Mouse (Mus musculus): ENCODE data around the gene Cyp2u1. TPM values are rescaled to one million over a fixed set of nuclear protein-coding genes. Genes with fewer than 3 reads are reported as not detected.

Cyp2u1 gene
- total RNA-seq, 1 experiment from 2014 or later: not detected

GRCm38 (mm10) chr3:131265516-131265915, 37.5 kb downstream of the Cyp2u1 start:
- ATAC-seq (replicated peaks; ENCODE audit: insufficient number of reproducible peaks, low FRiP score, low TSS enrichment, poor library complexity, severe bottlenecking): no peak

DNA sequence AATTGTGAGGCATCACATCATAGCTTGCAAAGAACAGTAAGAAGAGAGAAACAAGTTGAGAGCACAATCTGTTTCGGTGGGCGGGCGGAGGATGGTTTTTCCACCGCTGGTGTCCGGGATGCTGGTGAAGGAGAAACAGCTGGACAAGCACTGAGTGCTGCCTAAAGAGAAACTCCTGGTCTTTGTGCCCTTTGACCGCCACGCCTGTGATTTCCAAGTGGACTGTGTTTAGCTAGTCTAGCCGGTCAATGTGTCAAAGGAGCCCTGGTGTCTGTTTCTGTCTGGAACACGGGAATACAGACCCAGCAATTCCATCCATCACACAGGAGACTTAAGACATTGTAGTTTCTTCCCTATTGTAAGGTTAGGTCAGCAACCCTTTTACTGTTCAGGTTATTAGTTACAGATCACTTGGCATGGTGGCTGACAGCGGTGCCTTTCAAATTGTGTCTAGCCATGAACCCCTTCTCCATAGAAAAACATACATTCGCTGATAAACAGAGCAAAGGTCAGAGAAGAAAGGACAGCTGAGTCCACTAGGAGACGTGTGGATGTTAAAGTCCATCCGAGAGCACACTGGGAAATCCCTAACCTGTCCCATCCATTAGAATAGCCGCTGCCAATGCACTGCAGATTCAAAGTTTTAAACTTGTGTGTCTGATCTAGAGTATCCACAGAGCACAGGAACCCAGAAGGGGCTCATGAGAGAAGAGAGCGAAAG, 39.1 kb downstream of the Cyp2u1 start:
- no peak for ATAC-seq (replicated peaks; ENCODE audit: insufficient number of reproducible peaks, low FRiP score, low TSS enrichment, poor library complexity, severe bottlenecking)

- ATAC-seq (replicated peaks; ENCODE audit: insufficient number of reproducible peaks, low FRiP score, low TSS enrichment, poor library complexity, severe bottlenecking): no peak
These were observed 42.6 kb downstream of the Cyp2u1 start for GRCm38 (mm10) chr3:131260418-131260817.

DNA sequence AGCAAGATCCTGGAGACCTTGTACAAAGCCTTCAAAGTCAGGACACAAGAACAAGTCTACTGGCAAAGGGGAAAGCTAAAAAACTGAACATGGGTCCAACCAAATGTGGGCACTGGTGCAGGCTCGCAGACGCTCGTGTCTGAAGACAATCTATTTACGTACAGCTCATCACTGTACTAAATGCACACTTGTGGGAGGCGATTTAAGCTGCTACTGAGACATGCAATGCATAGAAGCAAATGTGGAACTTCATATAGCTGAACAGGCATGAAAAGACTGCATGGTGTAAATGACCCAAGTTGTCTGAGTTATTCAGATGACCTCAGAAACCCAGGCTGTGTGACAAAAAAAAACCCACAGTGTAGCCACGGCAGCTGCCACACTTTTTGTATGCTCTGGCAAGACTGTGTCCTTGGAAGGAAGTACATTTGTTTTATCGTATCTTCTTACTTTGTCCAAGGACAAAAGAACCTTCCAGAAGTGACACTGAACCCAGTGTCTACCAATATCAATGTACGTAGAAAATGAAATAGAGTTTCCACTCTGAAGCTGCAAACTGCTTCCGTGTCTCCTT, 43.5 kb downstream of the Cyp2u1 start:
- no peak for ATAC-seq (replicated peaks; ENCODE audit: insufficient number of reproducible peaks, low FRiP score, low TSS enrichment, poor library complexity, severe bottlenecking)

- ATAC-seq (replicated peaks; ENCODE audit: insufficient number of reproducible peaks, low FRiP score, low TSS enrichment, poor library complexity, severe bottlenecking): no peak
These were observed 44.1 kb downstream of the Cyp2u1 start for GRCm38 (mm10) chr3:131258921-131259320.

DNA sequence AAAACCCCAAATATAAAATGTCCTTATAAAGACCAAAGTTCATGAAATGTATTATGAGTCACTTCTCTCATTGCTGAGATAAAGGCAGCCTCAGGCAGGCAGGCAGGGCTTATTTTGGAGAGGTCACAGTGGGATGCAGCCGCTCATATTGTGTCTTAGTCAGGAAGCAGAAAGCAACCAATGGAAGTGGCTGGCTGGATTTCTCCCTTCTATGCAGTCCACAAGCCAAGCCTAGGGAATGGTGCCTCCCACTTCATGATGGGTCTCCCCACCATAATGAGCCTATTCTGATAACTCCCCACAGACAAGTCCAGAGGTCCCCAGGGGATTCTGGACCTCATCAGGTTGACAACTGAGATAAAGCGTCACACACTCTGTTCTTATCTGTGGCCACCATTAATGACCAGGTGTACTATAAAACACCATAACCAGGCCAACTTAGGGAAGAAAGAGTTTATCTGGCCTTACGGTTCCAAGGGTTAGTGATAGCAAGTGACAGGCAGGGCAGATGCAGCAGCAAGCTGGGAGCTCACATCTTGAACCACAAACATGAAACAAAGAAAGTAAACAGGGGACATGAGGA, 47.5 kb downstream of the Cyp2u1 start:
- no peak for ATAC-seq (replicated peaks; ENCODE audit: insufficient number of reproducible peaks, low FRiP score, low TSS enrichment, poor library complexity, severe bottlenecking)

DNA sequence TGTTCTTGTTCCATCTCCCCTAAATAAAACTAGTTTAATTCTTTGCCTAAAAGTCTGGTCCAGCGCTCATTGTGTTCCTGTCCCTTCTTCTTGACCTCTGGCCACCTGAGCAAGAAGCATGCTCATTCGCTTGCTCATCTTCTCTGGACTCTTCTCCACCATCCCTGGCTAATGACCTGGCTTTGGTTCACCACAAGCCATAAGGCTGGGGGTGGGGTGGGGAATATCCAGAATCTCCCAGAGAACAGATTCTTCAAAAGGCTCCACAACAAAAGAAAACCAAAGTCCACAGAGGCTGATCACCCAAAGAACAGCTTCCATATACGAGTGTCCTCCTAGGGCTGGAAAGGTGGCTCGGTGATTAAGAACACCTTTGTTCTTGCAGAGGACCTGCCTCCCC, 48.0 kb downstream of the Cyp2u1 start:
- no peak for ATAC-seq (replicated peaks; ENCODE audit: insufficient number of reproducible peaks, low FRiP score, low TSS enrichment, poor library complexity, severe bottlenecking)

- no peak for ATAC-seq (replicated peaks; ENCODE audit: insufficient number of reproducible peaks, low FRiP score, low TSS enrichment, poor library complexity, severe bottlenecking)
These were observed 51.4 kb downstream of the Cyp2u1 start for GRCm38 (mm10) chr3:131251601-131252000.

DNA sequence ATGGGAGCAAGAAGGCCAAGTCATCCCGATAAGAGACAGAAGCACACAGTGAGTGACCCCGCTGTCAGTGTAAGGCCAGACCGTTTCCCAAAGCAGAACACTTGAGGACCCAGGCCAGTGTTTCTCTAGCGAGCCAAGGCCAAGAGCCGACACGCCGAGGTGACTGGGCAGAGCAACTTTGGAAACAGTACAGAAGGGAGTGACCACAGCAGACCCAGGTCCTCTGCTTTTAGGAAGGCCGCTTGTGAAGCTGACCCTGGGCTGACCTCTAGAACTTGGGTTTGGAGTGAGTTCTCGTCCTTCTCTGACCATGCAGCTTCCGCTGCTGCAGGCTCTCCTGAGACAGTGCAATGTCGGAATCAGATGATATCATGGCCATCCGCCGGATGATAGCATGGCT, 52.0 kb downstream of the Cyp2u1 start:
- no peak for ATAC-seq (replicated peaks; ENCODE audit: insufficient number of reproducible peaks, low FRiP score, low TSS enrichment, poor library complexity, severe bottlenecking)

GRCm38 (mm10) chr3:131250283-131250682, 52.7 kb downstream of the Cyp2u1 start:
- ATAC-seq (replicated peaks; ENCODE audit: insufficient number of reproducible peaks, low FRiP score, low TSS enrichment, poor library complexity, severe bottlenecking): no peak

DNA sequence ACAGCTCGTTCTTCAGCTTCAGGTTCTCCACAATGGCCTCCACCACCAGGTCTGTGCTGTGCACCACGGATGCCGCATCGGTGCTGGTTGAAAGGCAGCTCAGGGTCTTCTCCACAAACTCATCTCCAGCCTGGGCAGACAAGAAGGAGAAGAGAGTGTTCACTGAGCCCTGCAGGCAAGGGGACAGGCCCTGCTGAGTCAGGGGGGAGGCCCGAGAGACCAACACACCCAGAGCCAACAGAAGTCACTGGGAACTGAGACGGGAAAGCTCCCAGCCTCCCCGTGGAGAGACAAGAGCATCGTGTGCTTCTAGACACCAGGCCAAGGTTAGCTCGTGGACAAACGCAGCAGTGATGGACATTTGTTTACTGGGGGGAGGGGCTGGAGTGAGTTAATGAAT, 54.6 kb downstream of the Cyp2u1 start:
- no peak for ATAC-seq (replicated peaks; ENCODE audit: insufficient number of reproducible peaks, low FRiP score, low TSS enrichment, poor library complexity, severe bottlenecking)

DNA sequence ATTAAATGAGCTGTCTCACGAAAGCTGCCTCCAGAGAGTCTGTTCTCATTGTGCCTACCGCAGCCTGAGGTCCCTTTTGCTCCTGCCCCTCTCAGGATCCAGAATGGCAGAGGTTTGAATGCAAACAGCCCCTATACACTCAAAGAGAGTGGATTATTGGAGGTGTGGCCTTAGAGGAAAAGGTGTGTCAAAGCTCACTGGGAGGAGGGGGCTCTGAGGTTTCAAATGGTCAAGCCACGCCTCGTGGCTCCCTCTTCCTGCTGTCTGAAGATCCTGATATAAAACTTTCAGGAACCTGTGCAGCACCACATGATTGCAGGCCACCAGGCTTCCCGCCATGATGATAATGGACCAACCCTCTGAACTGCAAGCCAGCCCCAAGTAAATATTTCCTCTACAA, 55.2 kb downstream of the Cyp2u1 start:
- no peak for ATAC-seq (replicated peaks; ENCODE audit: insufficient number of reproducible peaks, low FRiP score, low TSS enrichment, poor library complexity, severe bottlenecking)

DNA sequence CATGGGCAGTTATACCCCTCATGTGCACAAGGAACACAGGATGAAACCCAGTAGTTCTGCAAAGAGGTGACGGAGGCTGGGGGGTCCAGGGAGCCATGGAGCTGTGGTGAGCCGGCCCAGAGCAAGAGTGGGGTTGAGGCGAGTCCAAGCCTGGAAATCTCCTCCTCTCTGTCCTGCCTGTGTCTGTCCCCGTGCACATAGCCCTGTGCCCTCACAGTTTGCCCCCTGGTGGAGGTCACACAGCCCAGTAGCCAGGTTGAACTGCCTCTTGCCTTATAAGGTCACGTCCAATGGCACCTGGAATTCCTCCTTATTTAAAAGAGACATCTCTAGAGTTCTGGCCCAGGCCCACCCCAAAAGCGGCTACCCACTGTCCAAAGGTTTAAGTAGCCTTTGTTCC, 55.6 kb downstream of the Cyp2u1 start:
- no peak for ATAC-seq (replicated peaks; ENCODE audit: insufficient number of reproducible peaks, low FRiP score, low TSS enrichment, poor library complexity, severe bottlenecking)

- ATAC-seq (replicated peaks; ENCODE audit: insufficient number of reproducible peaks, low FRiP score, low TSS enrichment, poor library complexity, severe bottlenecking): no peak
These were observed 56.4 kb downstream of the Cyp2u1 start for GRCm38 (mm10) chr3:131246579-131247046.

- no peak for ATAC-seq (replicated peaks; ENCODE audit: insufficient number of reproducible peaks, low FRiP score, low TSS enrichment, poor library complexity, severe bottlenecking)
These were observed 57.1 kb downstream of the Cyp2u1 start for GRCm38 (mm10) chr3:131245766-131246578.

Other genes starting within 250 kb of the Cyp2u1 start
- gene Lef1, start 192.8 kb downstream of the Cyp2u1 start, total RNA-seq (2017): 4.7 to 20.3 TPM (median 18.9 TPM) in 3 replicates
- gene Hadh, start 31.1 kb downstream of the Cyp2u1 start, total RNA-seq (2017): 12.7 to 23.1 TPM (median 17.3 TPM) in 3 replicates
- gene Sgms2, start 188.2 kb upstream of the Cyp2u1 start, total RNA-seq (2017): 1.2 to 15.8 TPM (median 3.8 TPM) in 3 replicates

Data from monocyte, adult 5-6 weeks (primary cell).